Mouse (Mus musculus) bone marrow, adult 2 months (tissue): ENCODE measurements around the gene Hacd1.

ENCODE experiments used
- CTCF ChIP-seq: fragments of 200-500 bp; IDR thresholded peaks from 2 replicates; pipeline ENCODE4 v1.5.1; 2011; ENCODE audit warnings: low read length, control low read depth; ENCODE audit not compliant: control insufficient read depth, insufficient read depth
- POLR2A ChIP-seq: fragments of 200-500 bp; IDR thresholded peaks from 2 replicates; pipeline ENCODE4 v1.6.1; 2011; ENCODE audit warnings: low read depth, mild to moderate bottlenecking, control low read depth, low read length, borderline replicate concordance; ENCODE audit not compliant: control insufficient read depth

GRCm38 (mm10) chr2:13960136-13960535, 95.8 kb downstream of the Hacd1 start:
- no peak for TF ChIP-seq POLR2A
- TF ChIP-seq CTCF = no peak
